Mouse (Mus musculus) urinary bladder, postnatal 36 days (tissue): ENCODE results near the gene Sh3gl2.

ENCODE experiments used
- DNase-seq, 2 experiments: peaks; one replicate each; pipeline ENCODE4 v3.0.0; 2022; ENCODE audit warnings: low spot score in 2 of 2, mixed read lengths in 1 of 2

The Sh3gl2 gene

GRCm38 (mm10) chr4:85232386-85233381, 27.8 kb downstream of the Sh3gl2 start:
- no peak for DNase-seq

DNA sequence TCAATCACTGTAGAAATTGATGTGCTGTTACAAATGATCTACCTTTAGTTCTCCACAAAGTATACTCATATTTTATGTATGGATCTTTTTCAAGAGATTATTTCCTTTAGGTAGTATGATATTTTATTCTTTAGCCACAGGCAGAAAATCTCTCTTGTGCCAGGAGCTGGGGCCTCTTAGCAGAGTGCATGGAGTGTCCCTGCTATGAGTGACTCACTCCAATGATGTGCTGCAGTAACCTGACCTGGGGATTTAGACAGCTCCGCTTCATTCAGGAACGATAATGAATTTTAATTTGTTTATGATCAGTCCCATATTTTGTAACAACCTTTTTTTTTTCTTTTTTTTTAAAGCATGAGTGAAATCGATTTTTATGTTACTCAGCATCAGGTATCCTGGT, 36.7 kb downstream of the Sh3gl2 start:
- no peak for DNase-seq

- DNase-seq = no peak
Observed at GRCm38 (mm10) chr4:85242562-85242961, 37.6 kb downstream of the Sh3gl2 start.

DNA sequence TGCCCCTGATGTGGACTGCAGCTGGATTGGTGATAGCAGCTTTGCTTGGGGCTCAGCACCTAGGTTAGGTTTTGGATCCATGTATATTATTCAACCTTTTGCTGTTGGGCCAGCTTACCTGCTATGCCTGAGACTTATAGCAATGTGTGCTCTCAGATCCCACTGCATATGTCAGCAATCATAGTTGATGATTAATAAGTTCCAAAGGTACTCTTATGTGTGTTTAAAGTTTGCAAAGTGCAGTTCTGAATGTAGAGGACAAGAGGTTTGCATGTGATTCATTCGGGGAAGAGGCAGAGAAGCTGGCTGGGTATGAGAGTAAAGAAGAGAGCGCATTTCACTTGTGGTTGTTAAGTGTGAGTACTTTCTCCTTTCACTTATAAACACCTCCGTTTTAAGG, 43.7 kb downstream of the Sh3gl2 start:
- no peak for DNase-seq

DNA sequence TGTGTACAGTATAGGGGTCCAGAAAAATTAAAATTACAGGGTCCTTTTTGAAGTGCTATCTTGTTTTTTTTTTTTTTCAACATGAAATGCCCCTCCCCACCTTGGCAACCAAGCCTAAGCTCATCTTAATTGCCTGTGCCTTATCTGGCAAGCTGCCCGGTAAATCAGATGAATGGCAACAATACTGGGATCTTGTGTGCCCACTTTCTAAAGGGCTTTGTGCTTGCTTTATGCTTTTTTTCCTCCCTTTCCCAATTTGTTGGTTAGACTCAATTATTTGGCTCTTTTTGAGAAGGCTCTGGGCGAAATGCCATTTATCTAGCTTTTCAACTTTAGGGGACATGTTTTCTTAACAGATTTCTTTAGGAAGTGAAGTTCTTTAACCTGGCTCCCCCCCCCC, 45.3 kb downstream of the Sh3gl2 start:
- no peak for DNase-seq

DNA sequence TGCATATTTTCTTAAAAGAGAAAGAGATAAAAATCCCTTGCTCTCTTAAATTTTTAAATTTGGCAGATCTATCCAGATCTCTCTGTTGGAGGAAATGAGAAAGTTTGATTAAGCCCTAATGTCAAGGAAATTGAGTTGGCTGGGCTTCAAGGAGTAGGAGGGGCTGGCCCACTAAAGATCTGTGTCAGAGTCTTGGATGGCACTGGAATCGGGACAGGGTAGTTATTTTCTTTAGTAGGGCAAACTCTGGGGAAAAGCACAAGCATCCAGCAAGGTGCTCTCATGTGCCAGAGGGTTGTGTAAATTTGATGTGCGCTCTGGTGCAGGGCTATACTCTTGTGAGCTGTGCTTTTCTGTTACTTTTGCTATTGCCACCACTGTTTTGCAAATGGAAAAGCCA, 45.9 kb downstream of the Sh3gl2 start:
- DNase-seq = no peak

GRCm38 (mm10) chr4:85255771-85256389, 51.0 kb downstream of the Sh3gl2 start:
- DNase-seq = no peak

GRCm38 (mm10) chr4:85256461-85257202, 51.7 kb downstream of the Sh3gl2 start:
- no peak for DNase-seq

- DNase-seq = no peak
Observed at GRCm38 (mm10) chr4:85257771-85258341, 52.9 kb downstream of the Sh3gl2 start.

GRCm38 (mm10) chr4:85260687-85261658, 56.0 kb downstream of the Sh3gl2 start:
- no peak for DNase-seq

GRCm38 (mm10) chr4:85262146-85262545, 57.2 kb downstream of the Sh3gl2 start:
- DNase-seq = no peak

GRCm38 (mm10) chr4:85262606-85263005, 57.7 kb downstream of the Sh3gl2 start:
- DNase-seq = no peak

- DNase-seq = no peak
Observed at GRCm38 (mm10) chr4:85267456-85267855, 62.5 kb downstream of the Sh3gl2 start.

DNA sequence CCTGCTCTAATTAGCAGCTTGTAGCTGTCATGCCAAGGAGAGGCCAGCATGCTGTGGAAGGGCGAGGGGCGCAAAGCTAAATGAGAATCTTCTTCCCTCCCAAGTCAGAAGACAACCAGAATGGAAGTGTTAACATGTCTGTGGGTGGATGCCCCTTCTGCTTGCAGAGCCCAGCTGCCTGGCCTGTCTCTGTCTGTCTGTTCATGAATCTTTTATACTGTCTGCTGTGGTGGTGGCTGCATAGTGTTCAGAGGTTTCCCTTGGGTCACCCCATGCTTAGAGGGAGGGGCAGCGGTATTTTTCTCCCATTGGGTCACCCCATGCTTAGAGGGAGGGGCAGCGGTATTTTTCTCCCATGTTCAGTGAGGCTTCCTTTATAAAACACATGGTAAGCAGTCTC, 68.0 kb downstream of the Sh3gl2 start:
- DNase-seq = no peak

DNA sequence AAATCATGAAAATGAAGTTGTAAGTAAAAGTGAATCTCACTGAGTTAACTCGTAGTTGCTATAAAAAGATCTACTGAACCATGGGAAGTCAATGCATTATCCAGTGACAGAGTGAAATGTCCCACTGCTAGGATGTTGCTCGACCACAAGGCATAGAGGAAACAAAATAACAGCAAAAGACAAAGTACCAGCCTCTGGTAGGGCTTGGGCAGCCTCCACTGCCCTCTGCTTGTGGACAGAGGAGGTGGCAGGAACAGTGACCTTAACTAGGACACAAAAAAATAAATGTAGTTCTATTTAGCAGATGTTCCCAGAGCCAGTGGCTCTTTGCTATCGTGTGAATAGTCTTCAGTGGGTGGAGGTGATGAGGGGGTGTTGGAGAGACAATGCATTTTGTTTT, 68.5 kb downstream of the Sh3gl2 start:
- no peak for DNase-seq

- no peak for DNase-seq
Observed at GRCm38 (mm10) chr4:85283151-85283550, 78.2 kb downstream of the Sh3gl2 start.

DNA sequence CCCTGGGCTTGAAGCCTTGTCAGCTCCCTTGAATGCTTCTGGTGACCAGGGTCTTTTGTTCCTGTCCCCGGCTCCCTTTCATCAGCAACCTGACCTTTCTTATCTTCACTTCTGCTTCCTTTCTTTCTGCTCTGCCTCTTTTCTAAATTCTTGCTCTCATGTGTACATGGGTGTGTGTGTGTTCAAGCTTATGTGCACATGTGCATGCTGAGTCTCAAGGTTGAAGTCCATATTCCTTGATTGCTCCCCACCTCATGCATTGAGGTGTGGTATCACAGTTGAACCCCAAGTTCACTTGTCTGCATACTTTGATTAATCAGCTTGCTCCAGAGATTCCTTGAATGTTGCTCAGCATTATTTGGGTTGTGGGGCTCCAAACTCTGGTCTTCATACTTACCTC, 85.1 kb downstream of the Sh3gl2 start:
- no peak for DNase-seq

- DNase-seq = no peak
Observed at GRCm38 (mm10) chr4:85291296-85291695, 86.4 kb downstream of the Sh3gl2 start.

DNA sequence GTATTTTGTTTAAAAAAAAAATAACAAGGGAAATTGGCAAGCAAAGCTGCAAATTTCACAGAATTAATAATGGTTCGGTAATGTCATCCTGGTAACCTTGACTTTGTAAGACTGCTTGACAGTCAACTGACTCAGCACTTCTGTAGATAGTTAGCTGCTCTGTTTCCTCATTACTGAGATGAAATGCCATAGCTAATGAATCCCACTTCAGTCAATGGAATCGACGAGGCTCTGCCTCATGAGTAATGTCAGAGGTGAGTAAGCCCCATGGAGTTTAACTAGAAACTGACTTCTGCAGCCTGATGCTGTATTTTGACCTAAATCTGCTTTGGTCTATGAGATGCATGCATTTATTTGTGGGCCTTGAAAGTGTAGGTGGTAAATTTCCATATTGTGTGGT, 88.4 kb downstream of the Sh3gl2 start:
- no peak for DNase-seq

GRCm38 (mm10) chr4:85300610-85301405, 95.9 kb downstream of the Sh3gl2 start:
- no peak for DNase-seq
